Mouse (Mus musculus): Measurements from ENCODE around the gene Car3.

GRCm38 (mm10) chr3:14889716-14890409, 26.6 kb downstream of the Car3 start:
- no peak for TF ChIP-seq CTCF (conservative IDR thresholded peaks at IDR 0.05; ENCODE audit: low read length)
- no peak for TF ChIP-seq POU5F1 (IDR thresholded peaks at IDR 0.05; ENCODE audit: borderline replicate concordance, low read length)
